7 mouse cellular contexts compared by ENCODE assay signal in genomic region chr15:79455106-79455810, GRCm38 (mm10). TPM values are rescaled to one million over a fixed set of nuclear protein-coding genes. Genes with fewer than 3 reads are reported as not detected.
DNase-seq lines count a peak whose midpoint lies in the region; ATAC-seq and TF ChIP-seq lines count a peak whose summit lies in the region.

Gene Csnk1e (minus strand): TSS chr15:79455566.

- no peaks in the 10 kb centered on the region for H3K36me3 ChIP-seq in ES-E14 (ENCODE audit: control insufficient read depth, insufficient read depth, low read length, poor library complexity, severe bottlenecking)
- no peaks in the 10 kb centered on the region for H3K36me3 ChIP-seq in forebrain, embryonic 13.5 days (ENCODE audit: poor library complexity, severe bottlenecking)
- no peaks in the 10 kb centered on the region for H3K36me3 ChIP-seq in lung, embryonic 16.5 days (ENCODE audit: control insufficient read depth, insufficient read depth, low read length)

- peak within 1 kb of the TSS; percentile 64; the same call in 1 of the 2 replicates for H3K9ac ChIP-seq in ES-E14 (ENCODE audit: insufficient read depth, low read depth, low read length, poor library complexity, severe bottlenecking)
- peak within 1 kb of the TSS; percentile 43 for H3K9ac ChIP-seq in forebrain, embryonic 13.5 days
- H3K9ac ChIP-seq in lung, embryonic 16.5 days (ENCODE audit: low read length): peak within 1 kb of the TSS; percentile 65

- no peak for DNase-seq in ES-E14 (ENCODE audit: low read depth, low spot score)
- peak; percentile 83 for DNase-seq in adrenal gland, postnatal 10 days
- DNase-seq in heart, postnatal 36 days: peak; percentile 72 to 74
- peak in 1 of 2 experiments; percentile 55 for DNase-seq in layer of hippocampus, adult 2 months (ENCODE audit: low spot score in 2 of 2)

- TF ChIP-seq POLR2A in olfactory bulb, adult 2 months (IDR thresholded peaks at IDR 0.05; ENCODE audit: insufficient read depth, low read depth, low read length): no peak

- peak within 1 kb of the TSS; percentile 34 to 67; a peak in 3 of 4 replicates for H3K4me3 ChIP-seq in ES-E14 (ENCODE audit: insufficient read depth in 1 of 2, low read depth in 1 of 2, low read length in 2 of 2, poor library complexity in 1 of 2, severe bottlenecking in 1 of 2)
- H3K4me3 ChIP-seq in forebrain, embryonic 13.5 days: peak within 1 kb of the TSS; percentile 29
- H3K4me3 ChIP-seq in layer of hippocampus, adult 2 months: peak within 1 kb of the TSS; percentile 41
- H3K4me3 ChIP-seq in lung, embryonic 16.5 days (ENCODE audit: low read length): peak within 1 kb of the TSS; percentile 38
- 0 out of 2 replicates have a peak within 1 kb of the TSS, but pooled peaks have one; percentile 15 for H3K4me3 ChIP-seq in olfactory bulb, adult 2 months (ENCODE audit: insufficient read depth, low read depth, low read length)

- no peaks in the 10 kb centered on the region for H3K9me3 ChIP-seq in ES-E14 (ENCODE audit: control insufficient read depth, insufficient read depth, low read depth, low read length)
- H3K9me3 ChIP-seq in forebrain, embryonic 13.5 days (replicated peaks): no peaks in the 10 kb centered on the region
- H3K9me3 ChIP-seq in lung, embryonic 16.5 days (ENCODE audit: control insufficient read depth, low read length): no peaks in the 10 kb centered on the region

- TF ChIP-seq CTCF in layer of hippocampus, adult 2 months (conservative IDR thresholded peaks at IDR 0.05): no peak
- no peak for TF ChIP-seq CTCF in olfactory bulb, adult 2 months (IDR thresholded peaks at IDR 0.05; ENCODE audit: insufficient read depth, low read depth, low read length)

- H3K27me3 ChIP-seq in forebrain, embryonic 13.5 days: peaks cover 14% of the 10 kb centered on the region
- H3K27me3 ChIP-seq in lung, embryonic 16.5 days (ENCODE audit: control insufficient read depth, insufficient read depth, low read depth, low read length): no peaks in the 10 kb centered on the region

- ATAC-seq in forebrain, embryonic 13.5 days: peak; percentile 70
- ATAC-seq in lung, embryonic 16.5 days (ENCODE audit: low read depth): peak; percentile 94

- intact Hi-C loops in heart, postnatal 36 days (cut with DNase I): no loop called here

- 3% methylated on average over 24 of the region's 24 CpGs for WGBS in forebrain, embryonic 13.5 days
- 3% methylated on average over 23 of the region's 24 CpGs for WGBS in lung, embryonic 16.5 days
- 4% methylated on average over 24 of the region's 24 CpGs for WGBS in olfactory bulb, adult 2 months

- in situ Hi-C loops in ES-E14 (cut with MboI; ENCODE audit: low sequenced_read_pairs in 2 of 2, unreplicated experiment in 2 of 2): no loop called here

- peak within 1 kb of the TSS; percentile 63 for H3K4me2 ChIP-seq in forebrain, embryonic 13.5 days
- peak within 1 kb of the TSS; percentile 75 for H3K4me2 ChIP-seq in lung, embryonic 16.5 days (ENCODE audit: low read depth, low read length)

- H3K27ac ChIP-seq in ES-E14 (ENCODE audit: insufficient read depth, low read depth, low read length, poor library complexity, severe bottlenecking): 0 out of 2 replicates have a peak within 1 kb of the TSS, but pooled peaks have one; percentile 38
- no peak within 1 kb of the TSS for H3K27ac ChIP-seq in forebrain, embryonic 13.5 days
- H3K27ac ChIP-seq in layer of hippocampus, adult 2 months: no peak within 1 kb of the TSS
- peak within 1 kb of the TSS; percentile 65 for H3K27ac ChIP-seq in lung, embryonic 16.5 days (ENCODE audit: low read length)
- H3K27ac ChIP-seq in olfactory bulb, adult 2 months (ENCODE audit: insufficient read depth, low read depth, low read length): no peak within 1 kb of the TSS

- H3K4me1 ChIP-seq in ES-E14 (ENCODE audit: control insufficient read depth in 2 of 2, insufficient read depth in 2 of 2, low read length in 2 of 2, poor library complexity in 1 of 2): peaks cover 10 to 35% of the 10 kb centered on the region in 2 experiments; a peak in 3 of 4 replicates
- peaks cover 8% of the 10 kb centered on the region for H3K4me1 ChIP-seq in forebrain, embryonic 13.5 days
- H3K4me1 ChIP-seq in lung, embryonic 16.5 days (replicated peaks; ENCODE audit: control insufficient read depth, insufficient read depth, low read length): peaks cover 15% of the 10 kb centered on the region; the same call in 1 of the 2 replicates
- H3K4me1 ChIP-seq in olfactory bulb, adult 2 months (ENCODE audit: control insufficient read depth, insufficient read depth, low read length): peaks cover 6% of the 10 kb centered on the region

TF ChIP-seq in ES-E14, 5 proteins besides CTCF, POLR2A, EP300 and RAD21:
- TF ChIP-seq MAFK (IDR thresholded peaks at IDR 0.05; ENCODE audit: insufficient read depth, low read depth, low read length): no peak
- no peak for TF ChIP-seq ZNF384 (IDR thresholded peaks at IDR 0.05; ENCODE audit: low read depth, low read length)
- no peak for TF ChIP-seq HCFC1 (IDR thresholded peaks at IDR 0.05; ENCODE audit: borderline replicate concordance, insufficient read depth, low read length)
- no peak for TF ChIP-seq ZC3H11A (IDR thresholded peaks at IDR 0.05; ENCODE audit: borderline replicate concordance, low read depth, low read length)
- TF ChIP-seq CHD2 (IDR thresholded peaks at IDR 0.05; ENCODE audit: low read depth, low read length): no peak

RNA-seq across cellular contexts. Expression of gene Csnk1e, which starts in this region (rescaled TPM):
- 72.8 and 82.0 TPM in 2 replicates for total RNA-seq in ES-E14 (2012; rRNA removed)
- total RNA-seq in adrenal gland, postnatal 10 days (2021): 10 to 100 TPM; 65.7 to 77.7 TPM
- 200 and 208 TPM in 2 replicates for polyA plus RNA-seq in forebrain, embryonic 13.5 days (2015; fragmentation: Nextera tagmentation; extraction: Ambion mirVana)
- 10 to 100 TPM; 55.8 to 60.5 TPM for total RNA-seq in heart, postnatal 36 days (2021)
- total RNA-seq in layer of hippocampus, adult 2 months (2021): 100 to 1,000 TPM; 104 to 108 TPM
- 54.7 and 58.0 TPM in 2 replicates for polyA plus RNA-seq in lung, embryonic 16.5 days (2015; fragmentation: Nextera tagmentation; extraction: Ambion mirVana)
- not detected in 2 replicates for polyA plus RNA-seq in olfactory bulb, adult 2 months (2012; ENCODE audit: insufficient read depth, insufficient read length, low replicate concordance, missing spikeins)

Comparison
In these comparisons a context has a peak if more than half of its experiments do, and no peak if none do; other contexts are left out.
1. H3K27ac ChIP-seq: peak in ES-E14 (single experiment) and lung, embryonic 16.5 days (single experiment); none in forebrain, embryonic 13.5 days (single experiment), layer of hippocampus, adult 2 months (single experiment) and olfactory bulb, adult 2 months (single experiment).
2. Peak in every context shown above with its lines, with median percentiles within 50 percentile points of each other: H3K4me3 ChIP-seq and H3K9ac ChIP-seq.